Mouse (Mus musculus): ENCODE results near the gene Zmynd10.
"Not testable (repeated sequence)": the region's sequence is repeated elsewhere in the genome, so short reads cannot be mapped to it uniquely, and the experiment has no call there.

Gene Zmynd10

GRCm38 (mm10) chr9:107554319-107554825 lies 7.3 kb downstream of the Zmynd10 start:
- DNase-seq (ENCODE audit: extremely low spot score, low spot score) = peak; percentile 94

DNA sequence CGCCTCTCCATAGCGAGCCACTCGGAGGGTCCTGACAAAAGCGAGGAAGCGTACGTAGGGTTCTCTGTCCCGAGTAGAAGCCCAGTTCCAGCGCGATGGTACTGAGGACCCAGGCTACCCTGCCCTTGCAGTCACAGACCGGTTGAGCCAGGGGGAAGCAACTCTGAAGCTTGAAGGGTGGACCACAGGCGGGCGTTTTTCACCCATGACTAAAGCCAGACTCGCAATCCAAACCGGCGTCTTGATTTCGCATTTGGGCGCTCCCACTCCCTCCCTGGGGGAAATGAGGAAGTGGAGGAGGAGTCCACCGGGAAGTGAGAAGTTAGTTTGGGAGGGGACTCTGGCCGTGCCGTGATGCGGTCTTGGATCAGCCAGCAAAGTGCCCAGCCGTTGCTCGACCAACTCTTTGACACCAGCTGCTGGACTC lies 7.9 kb downstream of the Zmynd10 start:
- no peak for DNase-seq (ENCODE audit: extremely low spot score, low spot score)

- DNase-seq (ENCODE audit: extremely low spot score, low spot score) = no peak
Observed at GRCm38 (mm10) chr9:107555701-107556100, 8.6 kb downstream of the Zmynd10 start.

- DNase-seq (ENCODE audit: extremely low spot score, low spot score) = no peak
Observed at GRCm38 (mm10) chr9:107556346-107556745, 9.2 kb downstream of the Zmynd10 start.

GRCm38 (mm10) chr9:107563029-107563581 lies 16.0 kb downstream of the Zmynd10 start, which contains the start of gene Tusc2:
Gene Tusc2 (plus strand): TSS chr9:107563255.
- peak; percentile 94 for DNase-seq (ENCODE audit: extremely low spot score, low spot score)

- DNase-seq (ENCODE audit: extremely low spot score, low spot score) = not testable (repeated sequence)
Observed at GRCm38 (mm10) chr9:107565556-107565955, 18.5 kb downstream of the Zmynd10 start.

DNA sequence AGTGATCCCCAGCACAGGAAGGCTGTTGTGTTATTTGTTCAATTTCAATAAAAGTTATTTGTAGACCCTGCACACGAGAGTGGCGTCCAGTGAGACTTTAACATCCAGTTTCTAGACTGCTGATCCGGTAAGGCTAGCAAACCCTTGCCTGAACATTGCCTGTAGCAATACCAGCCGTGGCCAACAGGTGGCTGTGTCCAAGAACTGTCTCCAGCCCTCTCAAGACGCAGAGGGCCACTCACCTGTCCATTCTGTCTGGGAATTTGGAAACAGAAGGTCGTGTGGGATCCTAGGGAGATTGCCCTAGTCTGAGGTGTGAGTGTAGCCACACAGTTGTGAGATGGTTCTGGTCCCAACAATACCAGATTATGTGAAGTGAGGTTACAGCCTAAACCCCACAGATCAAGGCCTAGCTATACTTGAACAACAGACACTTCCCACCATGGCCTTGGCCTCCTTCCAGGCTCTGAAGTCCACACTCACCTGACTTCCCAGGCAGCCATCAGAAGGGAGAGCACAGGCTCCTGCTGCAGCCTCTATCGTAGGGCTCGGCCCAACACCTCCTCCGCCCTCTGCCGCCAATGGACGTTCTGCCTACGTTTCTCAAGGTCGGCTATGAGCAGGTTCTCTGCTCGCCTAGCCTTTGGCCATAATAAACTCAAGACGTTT lies 19.1 kb downstream of the Zmynd10 start:
- peak; percentile 86 for DNase-seq (ENCODE audit: extremely low spot score, low spot score)

DNA sequence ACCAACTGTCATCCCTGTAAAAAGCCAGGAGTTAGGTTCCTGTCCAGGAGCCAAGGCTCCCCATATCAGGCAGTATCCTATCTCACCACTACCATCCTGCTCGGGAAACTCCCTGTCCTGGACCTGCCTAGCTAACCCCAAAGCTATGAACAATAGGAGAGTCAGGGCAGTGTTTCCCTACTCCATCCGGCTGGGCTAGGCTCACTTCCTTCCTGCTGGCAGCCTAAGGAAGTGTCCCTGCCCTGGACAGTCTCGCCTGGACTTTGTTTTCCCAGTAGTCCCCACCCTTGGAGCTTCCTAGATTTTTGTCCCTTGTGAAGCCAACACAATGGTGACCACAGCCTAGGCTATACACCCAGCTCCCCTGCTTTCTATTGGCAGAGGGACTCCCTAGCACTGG lies 19.8 kb downstream of the Zmynd10 start:
- no peak for DNase-seq (ENCODE audit: extremely low spot score, low spot score)

DNA sequence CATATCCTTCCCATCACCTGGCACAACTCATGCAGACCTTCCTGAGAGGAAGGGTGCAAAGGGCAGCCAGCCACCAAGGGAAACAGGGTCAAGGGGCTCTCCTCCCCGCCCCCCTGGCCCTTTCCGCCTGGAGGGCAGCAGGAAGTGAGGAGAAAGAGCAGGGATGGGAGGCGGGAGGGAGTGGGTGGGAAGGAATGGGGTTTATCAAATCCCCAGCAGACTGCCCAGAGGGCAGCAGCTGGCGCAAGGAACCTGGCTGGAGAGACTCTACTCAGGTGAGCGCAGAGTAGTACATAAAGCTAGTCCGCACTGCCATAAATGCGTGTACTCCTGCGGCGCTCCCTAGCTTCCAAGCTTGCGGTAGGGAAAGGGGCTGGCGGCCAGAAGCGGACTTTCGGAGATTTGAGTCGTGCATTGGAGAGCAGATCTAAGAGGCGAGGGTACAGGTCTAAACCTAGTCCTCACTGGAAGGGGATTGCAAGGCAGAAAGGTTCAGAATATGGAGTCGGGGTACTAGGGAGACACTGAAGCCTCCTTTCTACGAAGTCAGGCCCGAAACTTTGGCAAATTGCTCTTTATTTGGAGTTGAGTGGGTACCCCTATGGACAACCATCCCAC lies 20.7 kb downstream of the Zmynd10 start, which contains the start of gene Hyal2:
Gene Hyal2 (plus strand): TSS at position 244 of the 618 bp plus-strand sequence.
- DNase-seq (ENCODE audit: extremely low spot score, low spot score) = no peak

- DNase-seq (ENCODE audit: extremely low spot score, low spot score) = peak; percentile 91
Observed at GRCm38 (mm10) chr9:107568331-107569261, 21.5 kb downstream of the Zmynd10 start.

- DNase-seq (ENCODE audit: extremely low spot score, low spot score) = no peak
Observed at GRCm38 (mm10) chr9:107569270-107569669, 22.2 kb downstream of the Zmynd10 start.

DNA sequence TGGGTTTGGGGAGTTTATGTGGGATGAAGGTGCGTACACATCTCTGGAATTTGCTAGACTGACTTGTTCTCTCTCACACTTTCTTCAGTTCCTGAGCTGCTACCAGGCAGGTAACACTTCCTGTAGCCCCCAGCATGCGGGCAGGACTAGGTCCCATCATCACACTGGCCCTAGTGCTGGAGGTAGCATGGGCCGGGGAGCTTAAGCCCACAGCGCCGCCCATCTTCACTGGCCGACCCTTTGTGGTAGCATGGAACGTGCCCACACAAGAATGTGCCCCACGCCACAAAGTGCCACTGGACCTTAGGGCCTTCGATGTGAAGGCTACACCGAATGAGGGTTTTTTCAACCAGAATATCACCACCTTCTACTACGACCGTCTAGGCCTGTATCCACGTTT lies 22.9 kb downstream of the Zmynd10 start:
- DNase-seq (ENCODE audit: extremely low spot score, low spot score) = no peak

DNA sequence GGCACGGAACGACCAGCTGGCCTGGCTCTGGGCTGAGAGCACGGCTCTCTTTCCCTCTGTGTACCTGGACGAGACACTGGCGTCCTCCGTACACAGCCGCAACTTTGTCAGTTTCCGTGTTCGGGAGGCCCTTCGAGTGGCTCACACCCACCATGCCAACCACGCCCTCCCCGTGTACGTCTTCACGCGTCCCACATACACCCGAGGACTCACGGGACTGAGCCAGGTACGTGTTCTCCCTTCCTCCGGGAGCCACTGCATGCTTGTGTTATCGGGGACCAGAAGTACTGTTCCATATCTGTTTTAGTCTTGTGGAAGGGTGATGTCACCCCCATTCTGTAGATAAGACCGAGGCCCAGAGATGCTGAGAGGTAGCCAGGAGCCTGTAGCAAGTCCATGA lies 23.7 kb downstream of the Zmynd10 start:
- DNase-seq (ENCODE audit: extremely low spot score, low spot score) = no peak

- no peak for DNase-seq (ENCODE audit: extremely low spot score, low spot score)
Observed at GRCm38 (mm10) chr9:107571534-107572326, 24.6 kb downstream of the Zmynd10 start.

- DNase-seq (ENCODE audit: extremely low spot score, low spot score) = no peak
Observed at GRCm38 (mm10) chr9:107572327-107572662, 25.2 kb downstream of the Zmynd10 start.

GRCm38 (mm10) chr9:107573774-107574173 lies 26.7 kb downstream of the Zmynd10 start:
- not testable (repeated sequence) for DNase-seq (ENCODE audit: extremely low spot score, low spot score)

DNA sequence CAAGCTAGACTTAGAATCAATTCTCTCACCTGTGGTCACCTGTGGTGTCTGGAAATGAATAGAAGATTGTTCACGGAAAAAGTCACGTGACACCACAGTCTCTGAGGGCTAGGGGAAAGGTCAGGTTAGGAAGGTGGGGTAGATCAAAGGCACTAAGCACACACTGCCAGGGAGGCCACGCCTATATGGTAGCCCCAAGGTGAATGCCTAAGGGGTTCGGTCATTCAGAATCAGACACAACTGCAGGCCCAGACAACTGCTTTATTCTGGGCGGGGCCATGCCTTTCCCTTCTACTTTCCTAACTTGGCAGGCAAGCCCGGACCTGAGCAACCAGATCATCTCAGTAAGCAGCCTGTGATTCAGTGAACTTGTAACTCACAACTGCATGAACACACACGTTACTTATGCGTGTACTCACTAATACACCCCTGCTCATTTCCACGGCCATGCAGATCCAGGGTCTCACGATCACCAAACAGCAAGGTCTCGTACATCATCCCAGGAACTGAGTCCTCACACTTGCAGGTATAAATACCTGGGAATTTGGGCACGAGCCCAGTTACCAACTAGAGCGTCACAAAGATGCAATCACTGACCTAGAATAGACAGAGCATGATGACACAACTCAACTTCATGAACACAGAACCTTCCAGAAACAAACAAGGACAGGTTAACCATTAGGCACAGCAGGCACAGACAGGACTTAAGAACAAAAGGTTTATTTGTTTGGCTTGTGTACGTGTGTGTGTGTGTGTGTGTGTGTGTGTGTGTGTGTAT lies 28.7 kb downstream of the Zmynd10 start:
- DNase-seq (ENCODE audit: extremely low spot score, low spot score) = no peak

- peak; percentile 83 for DNase-seq (ENCODE audit: extremely low spot score, low spot score)
Observed at GRCm38 (mm10) chr9:107576357-107577107, 29.4 kb downstream of the Zmynd10 start, which contains the start of gene Hyal1. Gene Hyal1 (plus strand): TSS chr9:107576927.

DNA sequence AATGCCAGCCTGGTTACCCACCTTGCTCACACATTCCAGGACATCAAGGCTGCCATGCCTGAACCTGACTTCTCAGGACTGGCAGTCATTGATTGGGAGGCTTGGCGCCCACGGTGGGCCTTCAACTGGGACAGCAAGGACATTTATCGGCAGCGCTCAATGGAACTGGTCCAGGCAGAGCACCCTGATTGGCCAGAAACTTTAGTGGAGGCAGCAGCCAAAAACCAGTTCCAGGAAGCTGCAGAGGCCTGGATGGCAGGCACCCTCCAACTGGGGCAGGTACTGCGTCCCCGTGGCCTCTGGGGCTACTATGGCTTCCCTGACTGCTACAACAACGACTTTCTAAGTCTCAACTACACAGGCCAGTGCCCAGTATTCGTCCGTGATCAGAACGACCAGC lies 30.8 kb downstream of the Zmynd10 start:
- no peak for DNase-seq (ENCODE audit: extremely low spot score, low spot score)

Data from neural tube, embryonic 10.5 days (tissue).